Mouse (Mus musculus) testis, postnatal 10 days (tissue): ENCODE data around the gene Lep.
A peak's percentile ranks its signal among the peaks of the same experiment; 100 is the strongest.

ENCODE experiments used
- DNase-seq: peaks from one replicate; pipeline ENCODE4 v3.0.0; 2021; ENCODE audit warnings: low spot score

Gene Lep

GRCm38 (mm10) chr6:29117417-29118104 lies 57.5 kb downstream of the Lep start:
- peak; percentile 65 for DNase-seq

- DNase-seq: no peak
Observed at GRCm38 (mm10) chr6:29118231-29118630, 58.2 kb downstream of the Lep start.

- no peak for DNase-seq
Observed at GRCm38 (mm10) chr6:29118963-29119362, 58.9 kb downstream of the Lep start.

- DNase-seq: no peak
Observed at GRCm38 (mm10) chr6:29119990-29120389, 60.0 kb downstream of the Lep start.
